Mouse (Mus musculus) kidney, embryonic 14.5 days (tissue): Measurements from ENCODE around the gene Tbr1. TPM values are rescaled to one million over a fixed set of nuclear protein-coding genes. Genes with fewer than 3 reads are reported as not detected.

ENCODE experiments used
- ATAC-seq: fragments of 200-750 bp; cut with Nextera tagmentation; 2 replicates; pipeline ENCODE4 v1.8.0; 2017; ENCODE audit warnings: moderate number of reproducible peaks, mild to moderate bottlenecking, moderate TSS enrichment, moderate library complexity; ENCODE audit not compliant: low FRiP score, low TSS enrichment
- H3K27ac ChIP-seq: fragments of 300-500 bp; sonication (generic); 2 replicates; pipeline ENCODE4 v1.5.1; 2014; ENCODE audit warnings: low read depth, mild to moderate bottlenecking, low read length, moderate library complexity, mixed read lengths
- H3K27me3 ChIP-seq: fragments of 300-500 bp; sonication (generic); 2 replicates; pipeline ENCODE4 v1.6.1; 2014; ENCODE audit warnings: mild to moderate bottlenecking, low read length; ENCODE audit not compliant: control insufficient read depth, insufficient read depth
- H3K36me3 ChIP-seq: fragments of 300-500 bp; sonication (generic); 2 replicates; pipeline ENCODE4 v1.6.1; 2014; ENCODE audit warnings: low read length, mixed read lengths; ENCODE audit not compliant: control insufficient read depth, insufficient read depth
- H3K4me1 ChIP-seq: fragments of 300-500 bp; sonication (generic); 2 replicates; pipeline ENCODE4 v1.6.1; 2014; ENCODE audit warnings: low read length, mixed read lengths; ENCODE audit not compliant: control insufficient read depth, insufficient read depth
- H3K4me2 ChIP-seq: fragments of 300-500 bp; sonication (generic); replicated peaks from 2 replicates; pipeline ENCODE4 v1.6.1; 2014; ENCODE audit warnings: low read depth, mild to moderate bottlenecking, low read length
- H3K4me3 ChIP-seq: fragments of 300-500 bp; sonication (generic); 2 replicates; pipeline ENCODE4 v1.5.1; 2014; ENCODE audit warnings: mild to moderate bottlenecking, low read length
- H3K9ac ChIP-seq: fragments of 300-500 bp; sonication (generic); 2 replicates; pipeline ENCODE4 v1.6.1; 2014; ENCODE audit warnings: low read depth, mild to moderate bottlenecking, low read length, moderate library complexity
- H3K9me3 ChIP-seq: fragments of 300-500 bp; sonication (generic); 2 replicates; pipeline ENCODE4 v1.6.1; 2016; ENCODE audit warnings: low read length; ENCODE audit not compliant: control insufficient read depth
- WGBS: fragments of 180-500 bp; shearing (Covaris S2); extraction: QIAGEN DNeasy Blood & Tissue Kit; methylation state at CpG from one replicate; pipeline ENCODE4 v1.1.7; 2014; 5-methylcytosine and 5-hydroxymethylcytosine counted together
- microRNA-seq: library from miRNA; unstranded; fragments of <30 nt; microRNA quantifications from one replicate; pipeline ENCODE4, GENCODE M21; 2016
- polyA plus RNA-seq: library from polyadenylated mRNA; unstranded; fragments of >200 nt; fragmentation: Nextera tagmentation; extraction: Ambion mirVana; gene quantifications from 2 replicates; pipeline ENCODE4 v1.2.1, GENCODE M21; 2014

Tbr1 gene
- polyA plus RNA-seq, 1 experiment from 2014 or later, result 0.05 TPM

DNA sequence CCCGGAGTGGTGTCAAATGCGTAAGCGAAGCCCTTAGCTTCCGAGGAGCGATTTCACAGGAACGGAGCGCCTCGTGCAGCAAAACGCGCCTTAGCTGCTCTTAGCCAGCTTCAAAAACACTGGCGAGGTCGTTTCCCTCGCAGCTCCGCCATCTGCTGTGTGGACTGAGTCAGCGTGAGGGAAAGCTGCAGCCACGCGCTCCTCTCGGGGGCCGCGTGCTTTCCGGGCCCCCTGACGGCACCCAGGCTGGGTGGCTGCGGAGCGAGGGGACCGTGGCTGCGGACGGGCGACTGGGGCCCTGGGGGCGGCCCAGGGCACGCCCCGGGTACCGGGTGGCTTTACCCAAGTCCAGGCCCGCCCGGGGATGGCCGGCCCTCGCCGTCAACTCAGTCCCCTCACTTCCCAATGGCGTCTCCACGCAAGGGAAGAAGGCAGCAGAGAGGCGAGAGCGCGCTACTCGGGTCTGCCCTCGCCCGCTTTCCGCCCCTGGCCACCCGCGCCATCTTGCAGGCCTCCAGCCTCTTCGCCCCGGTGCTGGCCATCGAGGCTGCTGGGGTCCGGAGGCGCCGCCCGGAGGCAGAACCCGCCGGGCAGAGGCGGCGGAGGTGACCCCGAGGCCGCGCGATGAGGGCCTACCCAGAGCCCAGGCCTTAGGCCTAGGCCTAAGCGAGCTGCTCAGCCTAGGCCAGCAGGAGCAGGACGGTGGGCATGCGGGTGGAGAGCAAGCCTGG is 13.0 kb downstream of the Tbr1 start:
- Histone ChIP-seq H3K9ac (peak overlapping the region; percentile 65), H3K9me3 (no peaks in the 10 kb centered on the region), H3K36me3 (no peaks in the 10 kb centered on the region), H3K4me3 (peak overlapping the region; percentile 35), H3K27ac (no peak overlapping the region), H3K4me1 (peaks cover 3% of the 10 kb centered on the region; the same call in 1 of the 2 replicates), H3K27me3 (peaks cover 65% of the 10 kb centered on the region), H3K4me2 (peak overlapping the region; percentile 63)
- WGBS, result 6% methylated on average over 52 of the region's 66 CpGs
- ATAC-seq, result peak; percentile 64

DNA sequence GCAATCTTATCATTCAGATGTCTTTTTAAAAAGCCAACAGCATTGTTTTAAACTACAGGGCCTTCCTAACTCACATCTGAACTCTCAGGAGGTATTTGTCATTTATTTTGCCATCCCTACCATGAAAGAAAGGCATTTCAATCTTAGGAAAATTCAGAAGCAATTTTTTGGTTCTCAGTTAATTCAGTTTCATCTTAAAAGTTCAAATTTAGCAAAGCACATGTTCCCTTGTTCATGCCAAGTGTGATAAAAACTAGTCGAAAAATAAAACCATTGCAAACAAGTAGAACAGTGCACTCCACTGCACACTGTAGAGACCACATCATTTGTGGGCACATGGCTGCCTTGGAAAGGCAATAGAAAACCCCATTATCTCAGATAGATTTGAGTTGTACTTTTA is 15.5 kb downstream of the Tbr1 start:
- WGBS, result 88% methylated on average over 1 of the region's 1 CpGs
- no peak overlapping the region for H3K4me2 ChIP-seq
- H3K36me3 ChIP-seq, result no peaks in the 10 kb centered on the region
- H3K9ac ChIP-seq, result no peak overlapping the region
- H3K27me3 ChIP-seq, result peaks cover 44% of the 10 kb centered on the region
- H3K27ac ChIP-seq, result no peak overlapping the region
- H3K4me1 ChIP-seq, result peaks cover 3% of the 10 kb centered on the region; the same call in 1 of the 2 replicates
- no peaks in the 10 kb centered on the region for H3K9me3 ChIP-seq
- no peak overlapping the region for H3K4me3 ChIP-seq
- no peak for ATAC-seq

DNA sequence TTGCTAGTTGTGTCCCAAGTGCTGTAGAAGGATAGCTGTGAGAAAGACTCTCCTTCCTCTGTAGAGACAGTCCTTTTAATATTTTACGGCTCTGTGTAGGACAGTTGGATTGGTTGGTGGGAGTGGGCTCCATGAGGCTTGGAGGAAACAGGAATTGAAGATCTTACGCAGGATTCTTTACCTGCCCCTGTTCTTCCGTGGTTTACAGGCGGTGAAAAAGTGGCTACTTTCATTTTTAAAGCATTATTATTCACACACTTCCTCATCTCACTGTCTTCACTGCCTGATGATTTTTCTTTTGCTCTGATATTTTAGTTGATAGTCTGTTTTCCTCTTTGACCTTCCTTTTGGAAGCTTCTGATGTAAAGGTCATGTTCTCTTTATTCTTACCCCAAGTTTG is 17.5 kb downstream of the Tbr1 start:
- H3K4me1 ChIP-seq, result peaks cover 3% of the 10 kb centered on the region; the same call in 1 of the 2 replicates
- H3K4me2 ChIP-seq, result no peak overlapping the region
- no peak overlapping the region for H3K9ac ChIP-seq
- H3K27me3 ChIP-seq, result peaks cover 30% of the 10 kb centered on the region
- no peak overlapping the region for H3K27ac ChIP-seq
- ATAC-seq, result no peak
- no peaks in the 10 kb centered on the region for H3K9me3 ChIP-seq
- 74% methylated on average over 4 of the region's 4 CpGs for WGBS
- H3K36me3 ChIP-seq, result no peaks in the 10 kb centered on the region
- no peak overlapping the region for H3K4me3 ChIP-seq

DNA sequence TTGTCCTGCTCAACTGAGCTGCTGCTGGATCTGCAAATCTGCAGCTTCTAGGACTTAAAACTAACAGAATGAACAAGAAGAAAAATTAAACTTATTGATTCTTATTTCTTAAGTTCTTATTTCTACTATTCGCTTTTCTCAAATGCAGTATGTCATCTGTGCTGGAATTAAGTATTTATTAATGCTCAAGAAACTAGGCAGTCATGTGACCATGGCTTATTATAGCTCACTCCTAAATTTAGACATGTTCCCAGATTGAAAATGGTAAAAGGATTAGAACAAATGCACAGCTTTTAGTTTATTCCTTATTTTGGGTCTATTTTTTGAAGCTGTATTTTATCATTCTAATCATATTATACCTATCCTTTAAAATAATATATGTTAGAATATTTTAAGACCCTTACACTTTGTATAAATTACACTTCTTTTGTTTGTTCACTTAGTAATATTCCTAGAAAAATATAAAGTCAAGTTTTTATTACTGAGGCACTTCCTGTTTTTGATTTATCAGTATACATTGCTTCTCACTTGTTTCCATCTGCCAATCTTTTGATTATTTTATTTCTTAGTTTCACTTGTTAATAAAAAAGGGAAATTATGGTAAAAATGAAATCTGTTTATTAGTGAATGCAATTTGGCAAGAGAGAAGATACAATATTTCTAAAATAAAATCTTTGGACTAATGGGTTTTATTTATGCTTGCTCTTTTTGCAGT is 20.9 kb downstream of the Tbr1 start:
- peaks cover 17% of the 10 kb centered on the region for H3K27me3 ChIP-seq
- H3K27ac ChIP-seq, result no peak overlapping the region
- no peak overlapping the region for H3K4me3 ChIP-seq
- H3K9ac ChIP-seq, result no peak overlapping the region
- no peaks in the 10 kb centered on the region for H3K36me3 ChIP-seq
- no peak overlapping the region for H3K4me2 ChIP-seq
- 93% methylated on average over 1 of the region's 1 CpGs for WGBS
- H3K9me3 ChIP-seq, result no peaks in the 10 kb centered on the region
- no peaks in the 10 kb centered on the region for H3K4me1 ChIP-seq
- no peak for ATAC-seq

DNA sequence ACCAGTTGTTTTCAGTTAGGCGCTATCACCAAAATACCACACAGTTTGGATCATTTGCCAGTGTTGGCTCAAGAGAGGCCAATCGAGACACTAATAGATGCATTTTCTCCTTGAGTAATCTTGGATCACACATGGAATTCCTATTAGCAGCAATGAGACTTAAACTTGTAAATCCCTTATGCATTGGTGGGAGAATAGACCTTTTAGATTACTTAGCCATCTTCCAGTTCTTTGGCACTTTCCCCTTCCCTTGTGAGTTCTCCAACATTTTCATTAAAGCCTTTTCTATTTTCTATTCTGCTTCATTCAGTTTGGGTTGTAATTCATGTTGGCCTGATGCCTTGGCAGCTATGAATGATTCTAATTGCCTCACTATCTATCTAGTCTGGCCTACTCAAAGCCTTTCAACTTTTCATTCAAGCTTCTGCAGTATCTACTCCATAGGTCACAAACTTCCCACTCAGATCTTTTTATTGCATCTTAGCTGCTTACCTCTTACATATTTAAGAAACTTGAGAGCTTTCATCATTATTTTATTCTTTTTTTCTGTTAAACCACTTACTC is 34.6 kb downstream of the Tbr1 start:
- no peaks in the 10 kb centered on the region for H3K27me3 ChIP-seq
- H3K4me1 ChIP-seq, result no peaks in the 10 kb centered on the region
- 82% methylated on average over 2 of the region's 2 CpGs for WGBS
- no peaks in the 10 kb centered on the region for H3K9me3 ChIP-seq
- H3K9ac ChIP-seq, result no peak overlapping the region
- no peak for ATAC-seq
- H3K4me2 ChIP-seq, result no peak overlapping the region
- no peaks in the 10 kb centered on the region for H3K36me3 ChIP-seq
- H3K4me3 ChIP-seq, result no peak overlapping the region
- H3K27ac ChIP-seq, result no peak overlapping the region

Small RNA genes within 50 kb of the gene (microRNA-seq; reads per million reads assigned to microRNA genes)
- not detected for gene Gm22403

Other genes with a start within 250 kb of the Tbr1 start
- 27.8 and 29.8 TPM in 2 replicates for gene Tank, start 224.3 kb upstream of the Tbr1 start, polyA plus RNA-seq
- gene Psmd14, start 91.2 kb upstream of the Tbr1 start, polyA plus RNA-seq, result 188 and 208 TPM in 2 replicates
- gene Slc4a10, start 243.5 kb downstream of the Tbr1 start, polyA plus RNA-seq, result 0.11 and 0.23 TPM in 2 replicates